Mouse (Mus musculus) intestine, embryonic 16.5 days (tissue): ENCODE results near the gene Atp2a2. TPM values are rescaled to one million over a fixed set of nuclear protein-coding genes. Genes with fewer than 3 reads are reported as not detected.
A peak's percentile ranks its signal among the peaks of the same experiment; 100 is the strongest.

ENCODE experiments used
- ATAC-seq: fragments of 200-750 bp; cut with Nextera tagmentation; 2 replicates; pipeline ENCODE4 v1.8.0; 2017; ENCODE audit warnings: moderate TSS enrichment, moderate library complexity
- H3K27ac ChIP-seq: fragments of 300-500 bp; sonication (generic); 2 replicates; pipeline ENCODE4 v1.5.1; 2014; ENCODE audit warnings: mild to moderate bottlenecking, low read length
- H3K27me3 ChIP-seq: fragments of 300-500 bp; sonication (generic); replicated peaks from 2 replicates; pipeline ENCODE4 v1.6.1; 2014; ENCODE audit warnings: low read length, control low read depth, mixed read lengths; ENCODE audit not compliant: control insufficient read depth, insufficient read depth
- H3K36me3 ChIP-seq: fragments of 300-500 bp; sonication (generic); 2 replicates; pipeline ENCODE4 v1.6.1; 2014; ENCODE audit warnings: low read length, control low read depth; ENCODE audit not compliant: control insufficient read depth, insufficient read depth
- H3K4me1 ChIP-seq: fragments of 300-500 bp; sonication (generic); 2 replicates; pipeline ENCODE4 v1.6.1; 2014; ENCODE audit warnings: low read length, control low read depth, mixed read lengths; ENCODE audit not compliant: control insufficient read depth, insufficient read depth
- H3K4me2 ChIP-seq: fragments of 300-500 bp; sonication (generic); 2 replicates; pipeline ENCODE4 v1.6.1; 2014; ENCODE audit warnings: low read depth, low read length, control low read depth
- H3K4me3 ChIP-seq: fragments of 300-500 bp; sonication (generic); 2 replicates; pipeline ENCODE4 v1.5.1; 2014; ENCODE audit warnings: mild to moderate bottlenecking, low read length
- H3K9ac ChIP-seq: fragments of 300-500 bp; sonication (generic); 2 replicates; pipeline ENCODE4 v1.6.1; 2014; ENCODE audit warnings: low read depth, low read length
- H3K9me3 ChIP-seq: fragments of 300-500 bp; sonication (generic); 2 replicates; pipeline ENCODE4 v1.6.1; 2016; ENCODE audit warnings: low read length, control low read depth; ENCODE audit not compliant: control insufficient read depth
- WGBS: fragments of 180-500 bp; shearing (Covaris S2); extraction: QIAGEN DNeasy Blood & Tissue Kit; methylation state at CpG from one replicate; pipeline ENCODE4 v1.1.7; 2014; 5-methylcytosine and 5-hydroxymethylcytosine counted together
- polyA plus RNA-seq: library from polyadenylated mRNA; unstranded; fragments of >200 nt; fragmentation: Nextera tagmentation; extraction: Ambion mirVana; gene quantifications from 2 replicates; pipeline ENCODE4 v1.2.1, GENCODE M21; 2015

Gene Atp2a2
- polyA plus RNA-seq, 1 experiment from 2014 or later = 20.4 TPM

GRCm38 (mm10) chr5:122503760-122504119, 1.7 kb upstream of the Atp2a2 start:
- Histone ChIP-seq H3K27me3 (no peaks in the 10 kb centered on the region), H3K27ac (no peak overlapping the region), H3K4me2 (no peak overlapping the region), H3K9me3 (no peaks in the 10 kb centered on the region), H3K9ac (no peak overlapping the region), H3K4me3 (no peak overlapping the region), H3K36me3 (0 out of 2 replicates have a peak, but pooled peaks cover 3% of the 10 kb centered on the region), H3K4me1 (peaks cover 10% of the 10 kb centered on the region)
- WGBS = 52% methylated on average over 4 of the region's 4 CpGs
- no peak for ATAC-seq

GRCm38 (mm10) chr5:122503015-122503759, 1.2 kb upstream of the Atp2a2 start:
- 0 out of 2 replicates have a peak, but pooled peaks cover 3% of the 10 kb centered on the region for H3K36me3 ChIP-seq
- H3K4me2 ChIP-seq = peak overlapping the region; percentile 85
- peaks cover 13% of the 10 kb centered on the region for H3K4me1 ChIP-seq
- 46% methylated on average over 15 of the region's 15 CpGs for WGBS
- H3K27ac ChIP-seq = peak overlapping the region; percentile 85; the same call in 1 of the 2 replicates
- no peaks in the 10 kb centered on the region for H3K27me3 ChIP-seq
- peak overlapping the region; percentile 96 for H3K9ac ChIP-seq
- peak overlapping the region; percentile 98 for H3K4me3 ChIP-seq
- no peaks in the 10 kb centered on the region for H3K9me3 ChIP-seq
- ATAC-seq = no peak

GRCm38 (mm10) chr5:122501101-122502076, 636 bp downstream of the Atp2a2 start:
- under 1% methylated on average over 110 of the region's 113 CpGs for WGBS
- H3K36me3 ChIP-seq = peaks cover 3% of the 10 kb centered on the region; the same call in 1 of the 2 replicates
- no peaks in the 10 kb centered on the region for H3K9me3 ChIP-seq
- H3K27ac ChIP-seq = peak overlapping the region; percentile 97
- peak overlapping the region; percentile 98 for H3K4me3 ChIP-seq
- no peaks in the 10 kb centered on the region for H3K27me3 ChIP-seq
- H3K9ac ChIP-seq = peak overlapping the region; percentile 96
- peak overlapping the region; percentile 45 for H3K4me2 ChIP-seq
- peaks cover 13% of the 10 kb centered on the region for H3K4me1 ChIP-seq
- peak; percentile 52 for ATAC-seq

GRCm38 (mm10) chr5:122500563-122500962, 1.5 kb downstream of the Atp2a2 start:
- H3K27ac ChIP-seq = no peak overlapping the region
- H3K4me2 ChIP-seq = peak overlapping the region; percentile 67
- no peaks in the 10 kb centered on the region for H3K27me3 ChIP-seq
- peaks cover 3% of the 10 kb centered on the region; the same call in 1 of the 2 replicates for H3K36me3 ChIP-seq
- peak overlapping the region; percentile 98 for H3K4me3 ChIP-seq
- peaks cover 13% of the 10 kb centered on the region for H3K4me1 ChIP-seq
- ATAC-seq = no peak
- no peaks in the 10 kb centered on the region for H3K9me3 ChIP-seq
- 17% methylated on average over 5 of the region's 5 CpGs for WGBS
- peak overlapping the region; percentile 96 for H3K9ac ChIP-seq

- no peak for ATAC-seq
- H3K27ac ChIP-seq = no peak overlapping the region
- H3K9me3 ChIP-seq = no peaks in the 10 kb centered on the region
- H3K36me3 ChIP-seq = peaks cover 3% of the 10 kb centered on the region; the same call in 1 of the 2 replicates
- peak overlapping the region; percentile 45 for H3K4me3 ChIP-seq
- H3K4me2 ChIP-seq = peak overlapping the region; percentile 67
- peaks cover 13% of the 10 kb centered on the region for H3K4me1 ChIP-seq
- peak overlapping the region; percentile 23; the same call in 1 of the 2 replicates for H3K9ac ChIP-seq
- H3K27me3 ChIP-seq = no peaks in the 10 kb centered on the region
- 30% methylated on average over 4 of the region's 4 CpGs for WGBS
Observed at GRCm38 (mm10) chr5:122500141-122500540, 1.9 kb downstream of the Atp2a2 start.

- H3K9ac ChIP-seq = no peak overlapping the region
- peak overlapping the region; percentile 23; the same call in 1 of the 2 replicates for H3K4me2 ChIP-seq
- no peaks in the 10 kb centered on the region for H3K9me3 ChIP-seq
- no peak overlapping the region for H3K4me3 ChIP-seq
- no peak for ATAC-seq
- no peaks in the 10 kb centered on the region for H3K27me3 ChIP-seq
- H3K27ac ChIP-seq = no peak overlapping the region
- H3K36me3 ChIP-seq = peaks cover 3% of the 10 kb centered on the region; the same call in 1 of the 2 replicates
- peaks cover 12% of the 10 kb centered on the region for H3K4me1 ChIP-seq
- WGBS = 59% methylated on average over 2 of the region's 2 CpGs
Observed at GRCm38 (mm10) chr5:122498046-122498445, 4.0 kb downstream of the Atp2a2 start.

GRCm38 (mm10) chr5:122496990-122497389, 5.0 kb downstream of the Atp2a2 start:
- no peak overlapping the region for H3K4me3 ChIP-seq
- 81% methylated on average over 4 of the region's 4 CpGs for WGBS
- H3K36me3 ChIP-seq = peaks cover 3% of the 10 kb centered on the region; the same call in 1 of the 2 replicates
- H3K9me3 ChIP-seq = no peaks in the 10 kb centered on the region
- no peak for ATAC-seq
- H3K4me2 ChIP-seq = no peak overlapping the region
- H3K27me3 ChIP-seq = no peaks in the 10 kb centered on the region
- H3K9ac ChIP-seq = no peak overlapping the region
- peaks cover 9% of the 10 kb centered on the region; the same call in 1 of the 2 replicates for H3K4me1 ChIP-seq
- H3K27ac ChIP-seq = no peak overlapping the region

- Histone ChIP-seq H3K4me2 (no peak overlapping the region), H3K9me3 (no peaks in the 10 kb centered on the region), H3K4me1 (peaks cover 3% of the 10 kb centered on the region; the same call in 1 of the 2 replicates), H3K9ac (no peak overlapping the region), H3K27ac (no peak overlapping the region), H3K4me3 (no peak overlapping the region), H3K27me3 (no peaks in the 10 kb centered on the region), H3K36me3 (peaks cover 14% of the 10 kb centered on the region; the same call in 1 of the 2 replicates)
- ATAC-seq = no peak
- WGBS = 67% methylated on average over 1 of the region's 1 CpGs
Observed at GRCm38 (mm10) chr5:122494449-122494848, 7.6 kb downstream of the Atp2a2 start.

- ATAC-seq = no peak
- Histone ChIP-seq H3K36me3 (peaks cover 14% of the 10 kb centered on the region; the same call in 1 of the 2 replicates), H3K27me3 (no peaks in the 10 kb centered on the region), H3K4me1 (no peaks in the 10 kb centered on the region), H3K9me3 (no peaks in the 10 kb centered on the region), H3K27ac (no peak overlapping the region), H3K4me3 (no peak overlapping the region), H3K9ac (no peak overlapping the region), H3K4me2 (no peak overlapping the region)
- WGBS = 86% methylated on average over 2 of the region's 2 CpGs
Observed at GRCm38 (mm10) chr5:122493035-122493434, 9.0 kb downstream of the Atp2a2 start.
